Mouse (Mus musculus): Measurements from ENCODE around the gene Fcer2a.

GRCm38 (mm10) chr8:3665507-3665906 is 28.5 kb downstream of the Fcer2a start, which contains the start of gene Mcemp1:
- TF ChIP-seq CTCF (IDR thresholded peaks at IDR 0.05) (no peak), EP300 (IDR thresholded peaks at IDR 0.05) (no peak)
